ENCODE assay signal across 8 mouse cellular contexts in genomic region chr13:31810375-31810692, GRCm38 (mm10). TPM values are rescaled to one million over a fixed set of nuclear protein-coding genes. Genes with fewer than 3 reads are reported as not detected.
DNase-seq lines count a peak whose midpoint lies in the region; ATAC-seq and TF ChIP-seq lines count a peak whose summit lies in the region.

No protein-coding gene starts in this region.

- no peak for TF ChIP-seq POLR2A in bone marrow macrophage, adult 2 months (IDR thresholded peaks at IDR 0.05; ENCODE audit: borderline replicate concordance, low read depth, low read length)

- WGBS in heart, embryonic 13.5 days: 5% methylated on average over 9 of the region's 9 CpGs
- whole genome bisulfite sequencing in hindbrain, embryonic 10.5 days: under 1% methylated on average over 9 of the region's 9 CpGs
- under 1% methylated on average over 9 of the region's 9 CpGs for WGBS in midbrain, embryonic 10.5 days

- H3K27ac ChIP-seq in heart, embryonic 13.5 days (replicated peaks): peak overlapping the region; percentile 79
- no peak overlapping the region for H3K27ac ChIP-seq in bone marrow macrophage, adult 2 months (ENCODE audit: insufficient read depth, low read depth, low read length)
- H3K27ac ChIP-seq in hindbrain, embryonic 10.5 days: peak overlapping the region; percentile 87
- peak overlapping the region; percentile 72 for H3K27ac ChIP-seq in midbrain, embryonic 10.5 days (replicated peaks)

- DNase-seq in heart, postnatal 36 days: no peak
- DNase-seq in hindbrain, embryonic 10.5 days (ENCODE audit: low spot score): no peak
- DNase-seq in midbrain, embryonic 10.5 days (ENCODE audit: low spot score): no peak
- no peak for DNase-seq in thymus, postnatal 36 days
- no peak for DNase-seq in thymus, postnatal 10 days (ENCODE audit: low spot score in 2 of 2)
- no peak for DNase-seq in adipocyte (ENCODE audit: low spot score)

- no peaks in the 10 kb centered on the region for H3K9me3 ChIP-seq in heart, embryonic 13.5 days
- H3K9me3 ChIP-seq in hindbrain, embryonic 10.5 days: no peaks in the 10 kb centered on the region
- H3K9me3 ChIP-seq in midbrain, embryonic 10.5 days (replicated peaks): no peaks in the 10 kb centered on the region

- intact Hi-C loops in heart, postnatal 36 days (cut with DNase I): no loop called here

- peak overlapping the region; percentile 71 for H3K4me2 ChIP-seq in heart, embryonic 13.5 days

- TF ChIP-seq CTCF in bone marrow macrophage, adult 2 months (IDR thresholded peaks at IDR 0.05; ENCODE audit: low read depth, low read length): no peak

- ATAC-seq in heart, embryonic 13.5 days (ENCODE audit: extremely low read depth, insufficient number of reproducible peaks, low FRiP score, low TSS enrichment): no peak

- H3K4me3 ChIP-seq in heart, embryonic 13.5 days: peak overlapping the region; percentile 59
- 0 out of 2 replicates have a peak overlapping the region, but pooled peaks have one; percentile 2 for H3K4me3 ChIP-seq in bone marrow macrophage, adult 2 months (ENCODE audit: insufficient read depth, low read length)
- peak overlapping the region; percentile 63 for H3K4me3 ChIP-seq in hindbrain, embryonic 10.5 days
- H3K4me3 ChIP-seq in midbrain, embryonic 10.5 days: peak overlapping the region; percentile 47

- H3K9ac ChIP-seq in heart, embryonic 13.5 days: peak overlapping the region; percentile 87

- H3K4me1 ChIP-seq in heart, embryonic 13.5 days: peaks cover 40% of the 10 kb centered on the region
- no peaks in the 10 kb centered on the region for H3K4me1 ChIP-seq in bone marrow macrophage, adult 2 months (ENCODE audit: control insufficient read depth, insufficient read depth, low read length)
- peaks cover 63% of the 10 kb centered on the region for H3K4me1 ChIP-seq in hindbrain, embryonic 10.5 days (replicated peaks)
- peaks cover 39% of the 10 kb centered on the region for H3K4me1 ChIP-seq in midbrain, embryonic 10.5 days

- peaks cover 76% of the 10 kb centered on the region for H3K27me3 ChIP-seq in heart, embryonic 13.5 days (replicated peaks)
- peaks cover 100% of the 10 kb centered on the region for H3K27me3 ChIP-seq in hindbrain, embryonic 10.5 days (ENCODE audit: insufficient read depth, poor library complexity, severe bottlenecking)
- peaks cover 100% of the 10 kb centered on the region for H3K27me3 ChIP-seq in midbrain, embryonic 10.5 days (ENCODE audit: low read depth, poor library complexity, severe bottlenecking)

- no peaks in the 10 kb centered on the region; the same call in 1 of the 2 replicates for H3K36me3 ChIP-seq in heart, embryonic 13.5 days
- 0 out of 2 replicates have a peak, but pooled peaks cover 9% of the 10 kb centered on the region for H3K36me3 ChIP-seq in hindbrain, embryonic 10.5 days
- no peaks in the 10 kb centered on the region for H3K36me3 ChIP-seq in midbrain, embryonic 10.5 days

RNA-seq across cellular contexts. Expression of gene Foxc1, which starts 3.9 kb away (rescaled TPM):
- 1.4 and 1.6 TPM in 2 replicates for polyA plus RNA-seq in heart, embryonic 13.5 days (2015; fragmentation: Nextera tagmentation; extraction: Ambion mirVana)
- total RNA-seq in heart, postnatal 36 days (2021): 1 to 10 TPM; 5.0 to 5.1 TPM
- 0.09 TPM in 1 of 2 replicates, not detected in the other for polyA plus RNA-seq in bone marrow macrophage, adult 2 months (2012; ENCODE audit: insufficient read depth, insufficient read length, missing spikeins)
- polyA plus RNA-seq in hindbrain, embryonic 10.5 days (2016; fragmentation: Nextera tagmentation; extraction: Ambion mirVana): 2.9 and 3.7 TPM in 2 replicates
- polyA plus RNA-seq in midbrain, embryonic 10.5 days (2016; fragmentation: Nextera tagmentation; extraction: Ambion mirVana): 2.1 and 2.2 TPM in 2 replicates

Comparison
In these comparisons a context has a peak if more than half of its experiments do, and no peak if none do; other contexts are left out.
1. H3K4me3 ChIP-seq: peak in every context shown above with its lines; median percentile 63 in hindbrain, embryonic 10.5 days; 59 in heart, embryonic 13.5 days; 47 in midbrain, embryonic 10.5 days; 2 in bone marrow macrophage, adult 2 months.